Mouse (Mus musculus) thymus, adult 2 months (tissue): ENCODE measurements around the gene Pdk1. TPM values are rescaled to one million over a fixed set of nuclear protein-coding genes. Genes with fewer than 3 reads are reported as not detected.

Experiments
- DNase-seq: peaks from one replicate; pipeline ENCODE4 v3.0.0; 2021
- H3K27ac ChIP-seq: fragments of 200-500 bp; 2 replicates; pipeline ENCODE4 v1.5.1; 2012; ENCODE audit warnings: low read length, control low read depth; ENCODE audit not compliant: control insufficient read depth, insufficient read depth
- H3K27me3 ChIP-seq: fragments of 200-500 bp; 2 replicates; pipeline ENCODE4 v1.6.1; 2012; ENCODE audit warnings: mild to moderate bottlenecking, low read length, moderate library complexity, mixed read lengths; ENCODE audit not compliant: control insufficient read depth, insufficient read depth
- H3K36me3 ChIP-seq: fragments of 200-500 bp; 2 replicates; pipeline ENCODE4 v1.6.1; 2012; ENCODE audit warnings: mild to moderate bottlenecking, low read length, moderate library complexity; ENCODE audit not compliant: control insufficient read depth, insufficient read depth
- H3K4me1 ChIP-seq: fragments of 200-500 bp; replicated peaks from 2 replicates; pipeline ENCODE4 v1.6.1; 2012; ENCODE audit warnings: low read length; ENCODE audit not compliant: control insufficient read depth, insufficient read depth
- H3K4me3 ChIP-seq: fragments of 200-500 bp; 2 replicates; pipeline ENCODE4 v1.5.1; 2012; ENCODE audit warnings: mild to moderate bottlenecking, low read length, control low read depth, moderate library complexity; ENCODE audit not compliant: control insufficient read depth, insufficient read depth
- CTCF ChIP-seq: fragments of 200-500 bp; IDR thresholded peaks from 2 replicates; pipeline ENCODE4 v1.5.1; 2012; ENCODE audit warnings: mild to moderate bottlenecking, control low read depth, low read length, moderate library complexity, borderline replicate concordance; ENCODE audit not compliant: control insufficient read depth, poor library complexity, insufficient read depth; ENCODE audit errors: extremely low read depth
- POLR2A ChIP-seq: fragments of 200-500 bp; IDR thresholded peaks from 2 replicates; pipeline ENCODE4 v1.6.1; 2012; ENCODE audit warnings: mild to moderate bottlenecking, low read length, control low read depth, moderate library complexity; ENCODE audit not compliant: control insufficient read depth, poor library complexity, insufficient read depth; ENCODE audit errors: extremely low read depth
- WGBS: fragments of 180-500 bp; shearing (Covaris S2); methylation state at CpG from one replicate; pipeline ENCODE4 v1.1.7; 2018; 5-methylcytosine and 5-hydroxymethylcytosine counted together
- polyA plus RNA-seq: library from polyadenylated mRNA; depleted of rRNA; stranded (reverse); fragments of >200 nt; gene quantifications from 2 replicates; pipeline ENCODE4 v1.2.3, GENCODE M21; 2012; rRNA removed

Gene Pdk1
- polyA plus RNA-seq: 43.7 and 50.6 TPM in 2 replicates

DNA sequence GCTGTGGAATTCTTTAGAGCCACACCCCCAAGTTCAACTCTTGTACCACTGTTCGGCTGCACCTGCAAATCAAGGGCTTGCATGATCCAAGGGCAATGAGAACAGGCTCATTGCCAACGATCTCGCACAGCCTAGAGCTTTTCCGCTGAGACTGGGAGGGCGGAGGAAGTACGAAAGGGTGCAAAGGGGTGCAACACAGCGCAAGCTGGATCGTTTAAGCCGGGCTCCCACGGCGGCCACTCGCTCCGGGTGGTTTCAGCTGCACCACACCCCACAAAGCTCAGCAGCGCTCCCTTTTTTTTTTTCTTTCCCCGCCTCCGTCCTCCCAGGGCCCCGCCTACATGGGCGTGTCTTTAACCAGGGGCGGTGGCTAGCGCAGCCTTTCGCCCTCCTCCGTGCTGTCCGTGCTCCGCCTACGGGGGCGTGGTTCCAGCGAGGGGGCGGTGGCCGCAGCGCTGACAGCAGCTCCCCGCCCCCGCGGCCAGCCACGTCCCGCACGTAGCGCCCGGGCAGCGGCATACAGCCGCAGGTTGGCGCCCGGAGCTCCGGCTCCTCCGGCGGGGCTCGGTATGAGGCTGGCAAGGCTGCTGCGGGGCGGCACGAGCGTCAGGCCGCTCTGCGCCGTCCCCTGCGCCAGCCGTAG lies at the start of gene Pdk1:
Gene Pdk1 (plus strand): TSS at position 424 of the 643 bp plus-strand sequence.
- H3K4me3 ChIP-seq: peak within 1 kb of the TSS; percentile 78
- H3K36me3 ChIP-seq: peaks cover 2% of the 10 kb centered on the region; the same call in 1 of the 2 replicates
- TF ChIP-seq CTCF (0 out of 2 replicates have a peak, but pooled peaks have one; percentile 17), POLR2A (peak; percentile 96)
- peak within 1 kb of the TSS; percentile 97 for H3K27ac ChIP-seq
- H3K4me1 ChIP-seq: peaks cover 22% of the 10 kb centered on the region
- H3K27me3 ChIP-seq: no peaks in the 10 kb centered on the region
- WGBS: under 1% methylated on average over 54 of the region's 55 CpGs
- DNase-seq: peak; percentile 100

DNA sequence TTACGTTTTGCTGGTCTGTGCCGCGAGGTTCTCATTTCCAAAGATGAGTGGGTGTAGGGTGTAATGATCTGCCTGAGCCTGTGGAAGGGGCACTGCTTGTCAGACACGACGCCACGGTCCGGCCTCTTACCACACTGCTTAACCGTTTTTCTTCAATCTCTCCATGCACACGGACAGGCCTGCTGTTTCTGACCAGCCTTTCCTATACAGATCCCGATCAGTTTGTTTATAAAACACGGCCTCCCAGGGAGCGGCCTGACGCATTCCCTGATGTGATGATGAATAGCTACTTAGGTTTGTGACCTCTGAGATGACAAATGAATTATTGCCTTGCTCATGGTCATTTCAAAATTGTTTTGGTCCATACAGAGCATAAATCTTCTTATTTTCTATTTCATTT lies 48.9 kb upstream of the Pdk1 start:
- Histone ChIP-seq H3K4me3 (no peak overlapping the region), H3K27ac (no peak overlapping the region), H3K4me1 (no peaks in the 10 kb centered on the region), H3K36me3 (peaks cover 35% of the 10 kb centered on the region), H3K27me3 (no peaks in the 10 kb centered on the region)
- DNase-seq: no peak
- no peak for TF ChIP-seq CTCF
- no peak for TF ChIP-seq POLR2A
- WGBS: 98% methylated on average over 13 of the region's 13 CpGs

DNA sequence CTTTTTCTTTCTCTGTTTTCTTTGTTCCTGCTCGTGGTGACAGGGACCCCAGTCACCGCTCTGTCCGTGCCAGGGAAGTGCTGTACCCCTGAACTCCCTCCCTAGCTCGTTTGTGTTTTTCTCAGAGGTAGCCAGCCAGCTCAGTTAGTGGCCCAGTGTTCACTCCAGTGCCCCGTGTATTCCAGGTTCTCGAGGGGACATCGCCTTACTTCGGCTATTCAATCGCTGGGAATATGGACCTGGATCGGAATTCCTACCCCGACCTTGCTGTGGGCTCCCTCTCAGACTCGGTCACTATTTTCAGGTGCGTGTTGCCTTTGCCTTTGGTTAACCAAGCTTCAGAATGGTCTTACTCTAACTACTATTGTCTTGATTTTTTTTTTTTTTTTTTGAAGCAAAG lies 45.3 kb upstream of the Pdk1 start:
- H3K4me3 ChIP-seq: no peak overlapping the region
- peaks cover 33% of the 10 kb centered on the region for H3K36me3 ChIP-seq
- no peaks in the 10 kb centered on the region for H3K27me3 ChIP-seq
- no peak for DNase-seq
- no peaks in the 10 kb centered on the region for H3K4me1 ChIP-seq
- no peak overlapping the region for H3K27ac ChIP-seq
- 95% methylated on average over 13 of the region's 13 CpGs for WGBS
- TF ChIP-seq POLR2A (no peak), CTCF (no peak)

DNA sequence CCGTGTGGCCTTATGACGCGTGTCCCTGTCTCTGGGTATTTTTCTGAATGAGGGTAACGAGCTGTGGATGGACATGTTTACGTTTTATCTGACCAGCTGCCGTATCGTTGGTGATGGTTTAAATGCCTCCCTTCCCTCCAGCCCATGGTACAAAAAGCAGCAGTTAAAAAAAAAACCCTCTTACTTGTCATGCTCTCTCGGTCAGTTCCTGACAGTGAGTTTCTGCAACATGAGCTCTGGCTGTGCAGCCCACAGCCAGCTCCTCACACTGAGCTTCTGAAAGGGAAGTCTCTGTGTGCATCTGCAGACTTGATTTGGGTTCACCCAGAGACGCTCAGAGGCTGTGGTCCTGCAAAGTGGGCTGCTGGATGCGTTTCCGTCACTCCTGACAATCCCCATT lies 44.1 kb upstream of the Pdk1 start:
- TF ChIP-seq CTCF: no peak
- Histone ChIP-seq H3K36me3 (peaks cover 30% of the 10 kb centered on the region), H3K4me3 (no peak overlapping the region), H3K27ac (no peak overlapping the region), H3K4me1 (no peaks in the 10 kb centered on the region), H3K27me3 (no peaks in the 10 kb centered on the region)
- DNase-seq: no peak
- 96% methylated on average over 11 of the region's 11 CpGs for WGBS

DNA sequence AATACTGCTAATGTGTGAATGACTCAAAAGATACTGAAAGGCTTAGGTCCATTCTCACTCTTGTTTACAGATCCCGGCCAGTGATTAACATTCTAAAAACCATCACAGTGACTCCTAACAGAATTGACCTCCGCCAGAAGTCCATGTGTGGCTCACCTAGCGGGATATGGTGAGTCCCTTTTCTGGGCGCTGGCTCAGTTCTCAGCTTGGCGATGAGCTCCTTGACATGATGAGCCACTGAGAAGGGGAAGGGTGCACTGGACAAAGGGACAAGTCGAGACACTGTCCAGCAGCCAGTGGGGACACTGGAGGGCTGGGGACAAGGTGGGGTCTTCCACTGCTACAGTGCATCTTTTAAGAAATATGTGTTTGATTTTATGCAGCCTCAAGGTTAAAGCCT lies 39.4 kb upstream of the Pdk1 start:
- no peak for DNase-seq
- Histone ChIP-seq H3K27ac (no peak overlapping the region), H3K4me1 (no peaks in the 10 kb centered on the region), H3K27me3 (no peaks in the 10 kb centered on the region), H3K4me3 (no peak overlapping the region), H3K36me3 (peaks cover 19% of the 10 kb centered on the region; the same call in 1 of the 2 replicates)
- TF ChIP-seq CTCF (no peak), POLR2A (no peak)
- 98% methylated on average over 6 of the region's 6 CpGs for WGBS

DNA sequence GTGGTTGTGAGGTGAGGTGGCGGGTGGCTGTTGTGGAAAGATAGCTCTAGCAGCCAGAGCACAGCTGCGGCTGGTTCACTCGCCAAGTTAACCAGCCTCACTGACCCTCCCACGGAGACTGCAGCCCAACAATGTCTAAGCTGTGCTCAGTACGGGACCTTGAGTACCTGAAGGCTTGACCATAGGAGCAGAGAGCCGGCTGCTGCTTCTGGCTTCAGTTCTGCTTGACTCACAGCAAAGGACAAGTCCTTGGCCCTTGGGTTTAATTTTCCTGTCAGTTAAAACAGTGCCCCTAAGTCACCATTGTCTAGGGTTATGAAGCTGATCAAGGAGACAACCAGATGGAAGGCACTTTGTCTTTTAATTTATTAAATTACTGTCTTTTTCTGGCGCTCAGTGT lies 38.7 kb upstream of the Pdk1 start:
- no peak for DNase-seq
- Histone ChIP-seq H3K4me3 (no peak overlapping the region), H3K4me1 (no peaks in the 10 kb centered on the region), H3K27ac (no peak overlapping the region), H3K36me3 (peaks cover 17% of the 10 kb centered on the region; the same call in 1 of the 2 replicates), H3K27me3 (no peaks in the 10 kb centered on the region)
- WGBS: 63% methylated on average over 7 of the region's 7 CpGs
- TF ChIP-seq CTCF (no peak), POLR2A (no peak)

DNA sequence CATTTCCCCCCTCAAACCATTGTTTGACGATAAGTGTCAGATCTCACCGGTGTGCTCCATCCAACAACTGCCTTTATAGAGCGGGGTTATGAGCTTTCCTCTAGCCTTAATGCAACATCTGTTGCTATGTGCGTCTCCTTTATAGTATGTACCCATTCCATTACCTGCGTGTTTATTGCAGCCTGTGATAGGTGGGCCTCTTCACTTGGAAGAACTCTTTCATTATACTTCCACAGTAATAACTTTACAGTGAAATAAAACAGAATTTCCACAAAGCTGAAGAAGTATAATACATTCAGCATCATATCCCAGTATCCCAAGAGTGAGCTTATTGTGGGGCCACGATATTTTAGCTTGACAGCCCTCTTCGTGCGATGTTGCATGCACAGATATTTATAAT lies 37.5 kb upstream of the Pdk1 start:
- H3K4me1 ChIP-seq: no peaks in the 10 kb centered on the region
- H3K4me3 ChIP-seq: no peak overlapping the region
- WGBS: 98% methylated on average over 8 of the region's 8 CpGs
- no peak for DNase-seq
- no peak for TF ChIP-seq POLR2A
- TF ChIP-seq CTCF: no peak
- no peaks in the 10 kb centered on the region for H3K27me3 ChIP-seq
- H3K27ac ChIP-seq: no peak overlapping the region
- peaks cover 19% of the 10 kb centered on the region; the same call in 1 of the 2 replicates for H3K36me3 ChIP-seq
